Mouse (Mus musculus) CH12.LX (cell line): ENCODE measurements at regions not wholly inside any gene's neighbourhood (a gene's known extent, or its start where the extent isn't known, plus 50 kb on each side); places are given as distances from the start of the nearest gene placed in this dataset.

Source experiments
- DNase-seq: peaks from one replicate; pipeline ENCODE4 v3.0.0-alpha.2; 2013; ENCODE audit errors: extremely low read depth
- H3K27ac ChIP-seq: 2 replicates; pipeline ENCODE4 v1.5.1; 2012; ENCODE audit warnings: low read depth, mild to moderate bottlenecking, control low read depth, moderate library complexity; ENCODE audit not compliant: insufficient read depth
- H3K27me3 ChIP-seq: replicated peaks from 2 replicates; pipeline ENCODE3; 2012; ENCODE audit warnings: inconsistent platforms
- H3K36me3 ChIP-seq, 2 experiments: replicated peaks in 1 of 2; 2 replicates each; pipeline versions ENCODE3 to v1.6.1; 2012; ENCODE audit warnings: inconsistent platforms in 1 of 2, low read length in 1 of 2, mild to moderate bottlenecking in 1 of 2, mixed read lengths in 1 of 2, moderate library complexity in 1 of 2; ENCODE audit not compliant: control insufficient read depth in 1 of 2, insufficient read depth in 1 of 2
- H3K4me1 ChIP-seq, 2 experiments: 2 replicates each; pipeline ENCODE4 v1.6.1; 2012; ENCODE audit warnings: inconsistent platforms in 1 of 2, moderate library complexity in 1 of 2; ENCODE audit not compliant: insufficient read depth in 2 of 2, control insufficient read depth in 1 of 2
- H3K4me2 ChIP-seq: 2 replicates; pipeline ENCODE4 v1.6.1; 2012; ENCODE audit warnings: low read depth, mild to moderate bottlenecking, control low read depth; ENCODE audit not compliant: poor library complexity, insufficient read depth, severe bottlenecking
- H3K4me3 ChIP-seq, 3 experiments: fragments of 150-350 bp in 1 of 3; sonication (generic) in 1 of 3; replicated peaks in 1 of 3; 2 replicates each; pipeline versions ENCODE3 to v1.5.1; 2011 to 2012; ENCODE audit warnings: low read depth in 2 of 3, low read length in 2 of 3, mild to moderate bottlenecking in 2 of 3, moderate library complexity in 2 of 3, control low read depth in 1 of 3, improper control_type of control experiment in 1 of 3, inconsistent platforms in 1 of 3, mixed read lengths in 1 of 3; ENCODE audit not compliant: poor library complexity in 1 of 3
- H3K79me2 ChIP-seq: replicated peaks from 2 replicates; pipeline ENCODE4 v1.6.1; 2012; ENCODE audit warnings: mild to moderate bottlenecking, moderate library complexity; ENCODE audit not compliant: control insufficient read depth, poor library complexity, insufficient read depth, severe bottlenecking; ENCODE audit errors: extremely low read depth
- H3K9ac ChIP-seq: 2 replicates; pipeline ENCODE4 v1.6.1; 2012; ENCODE audit warnings: low read depth, mild to moderate bottlenecking, control low read depth, moderate library complexity; ENCODE audit not compliant: insufficient read depth
- H3K9me3 ChIP-seq: replicated peaks from 2 replicates; pipeline ENCODE3; 2012; ENCODE audit warnings: low read length, inconsistent platforms, mixed read lengths
- CHD1 ChIP-seq: IDR thresholded peaks from 2 replicates; pipeline ENCODE4 v1.6.1; 2012; ENCODE audit warnings: low read depth, low read length, improper control_type of control experiment, inconsistent platforms
- CHD2 ChIP-seq: IDR thresholded peaks from 2 replicates; pipeline ENCODE4 v1.6.1; 2011; ENCODE audit warnings: low read length, improper control_type of control experiment
- CTCF ChIP-seq, 2 experiments: IDR thresholded peaks in 1 of 2; conservative IDR thresholded peaks in 1 of 2; 2 replicates each; pipeline ENCODE4 v1.5.1; 2011 to 2012; ENCODE audit warnings: low read depth in 2 of 2, low read length in 2 of 2, improper control_type of control experiment in 1 of 2, inconsistent platforms in 1 of 2, mild to moderate bottlenecking in 1 of 2, moderate library complexity in 1 of 2
- ETS1 ChIP-seq: conservative IDR thresholded peaks from 2 replicates; pipeline ENCODE4 v1.6.1; 2012; ENCODE audit warnings: low read depth, mild to moderate bottlenecking, inconsistent platforms, low read length, improper control_type of control experiment, moderate library complexity
- HCFC1 ChIP-seq: IDR thresholded peaks from 2 replicates; pipeline ENCODE4 v1.6.1; 2012; ENCODE audit warnings: low read depth, mild to moderate bottlenecking, inconsistent platforms, low read length, improper control_type of control experiment
- JUN ChIP-seq: IDR thresholded peaks from 2 replicates; pipeline ENCODE4 v1.6.1; 2011; ENCODE audit warnings: low read depth, mild to moderate bottlenecking, low read length, improper control_type of control experiment, moderate library complexity; ENCODE audit not compliant: insufficient read depth
- KAT2A ChIP-seq: IDR thresholded peaks from 2 replicates; pipeline ENCODE4 v1.6.1; 2012; ENCODE audit warnings: low read length, improper control_type of control experiment, inconsistent platforms; ENCODE audit not compliant: insufficient replicate concordance
- MAFK ChIP-seq: IDR thresholded peaks from 2 replicates; pipeline ENCODE4 v1.6.1; 2011; ENCODE audit warnings: low read length, improper control_type of control experiment; ENCODE audit not compliant: insufficient replicate concordance
- MEF2A ChIP-seq: IDR thresholded peaks from 2 replicates; pipeline ENCODE4 v1.6.1; 2014; ENCODE audit warnings: low read depth, mild to moderate bottlenecking, inconsistent platforms, low read length, improper control_type of control experiment, borderline replicate concordance
- MYC ChIP-seq: IDR thresholded peaks from 2 replicates; pipeline ENCODE4 v1.6.1; 2011; ENCODE audit warnings: low read depth, mild to moderate bottlenecking, improper control_type of control experiment, low read length
- RAD21 ChIP-seq: IDR thresholded peaks from 2 replicates; pipeline ENCODE4 v1.6.1; 2011; ENCODE audit warnings: low read depth, mild to moderate bottlenecking, low read length, improper control_type of control experiment, moderate library complexity
- SIN3A ChIP-seq: IDR thresholded peaks from 2 replicates; pipeline ENCODE4 v1.6.1; 2012; ENCODE audit warnings: low read length, improper control_type of control experiment, inconsistent platforms
- TBP ChIP-seq: conservative IDR thresholded peaks from 2 replicates; pipeline ENCODE4 v1.6.1; 2011; ENCODE audit warnings: low read depth, low read length, improper control_type of control experiment
- USF2 ChIP-seq: conservative IDR thresholded peaks from 2 replicates; pipeline ENCODE4 v1.6.1; 2011; ENCODE audit warnings: low read depth, low read length, improper control_type of control experiment
- ZNF384 ChIP-seq: IDR thresholded peaks from 2 replicates; pipeline ENCODE4 v1.6.1; 2012; ENCODE audit warnings: low read depth, low read length, improper control_type of control experiment, inconsistent platforms
- dilution Hi-C: fragments of 300-500 bp; cut with MboI; formaldehyde crosslinking; loops from 2 replicates; pipeline ENCODE4 v1.14.3; 2020; ENCODE audit warnings: low sequenced_read_pairs; ENCODE audit not compliant: extremely low pct_unique_long_range_greater_than_20kb, extremely low pct_ligation_motif_present
- in situ Hi-C: fragments of 300-500 bp; cut with MboI; formaldehyde crosslinking; loops from 3 replicates; pipeline ENCODE4 v1.14.3; 2019; ENCODE audit warnings: low sequenced_read_pairs, low pct_ligation_motif_present, low pct_unique_long_range_greater_than_20kb, mixed read lengths

DNA sequence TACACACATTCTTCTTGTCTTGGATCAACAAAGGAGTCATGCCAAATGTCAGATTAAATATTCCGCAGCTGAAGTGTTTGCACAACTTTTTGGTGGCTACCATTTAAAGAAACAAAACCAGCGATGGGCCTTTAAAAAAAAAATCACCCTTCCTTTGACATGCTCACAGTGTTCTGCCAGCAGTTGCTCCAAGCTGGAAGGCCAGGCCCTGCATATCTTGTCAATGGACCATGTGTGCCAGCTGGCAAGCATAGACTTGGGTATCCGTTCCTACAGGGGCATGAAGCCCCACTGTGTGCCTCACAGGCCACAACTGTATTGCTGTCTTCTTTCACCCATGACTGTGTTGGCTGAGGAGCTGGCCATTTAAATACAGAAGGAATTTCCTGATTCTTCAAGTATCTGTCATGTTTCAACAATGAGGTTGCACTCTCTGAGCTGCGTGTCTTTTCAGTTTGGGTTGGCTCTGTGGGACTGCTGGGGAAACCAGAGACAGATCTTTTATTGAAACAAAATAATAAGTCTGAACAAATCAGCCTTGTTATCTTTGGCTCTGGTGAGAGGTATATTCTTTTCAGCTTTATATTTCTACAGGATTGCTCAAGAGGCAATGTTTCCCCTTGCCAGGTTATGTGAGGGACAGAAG lies 460.9 kb upstream of the Cd180 start:
- dilution Hi-C loops = no loop called here

DNA sequence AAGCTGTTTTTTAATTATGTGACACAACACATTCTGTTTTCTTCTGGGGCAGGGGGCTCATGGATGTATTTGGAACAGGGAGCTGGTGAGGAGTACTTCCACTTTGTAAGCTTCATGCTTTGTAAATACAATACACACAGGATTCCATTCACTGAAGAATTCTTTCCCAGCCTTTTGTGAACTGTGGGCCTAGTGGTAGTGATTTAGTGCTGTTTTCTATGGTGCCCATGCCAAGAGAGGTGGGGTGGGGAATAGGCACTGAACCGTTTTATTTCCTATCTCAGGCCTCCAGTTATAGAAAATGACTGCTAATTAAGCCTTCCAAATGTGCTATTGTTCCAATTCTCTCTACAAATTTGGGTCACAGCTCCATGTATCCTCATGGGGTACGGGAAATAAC lies 442.5 kb upstream of the Cd180 start:
- H3K27ac ChIP-seq = no peak overlapping the region
- H3K4me3 ChIP-seq = no peak overlapping the region
- no peak overlapping the region for H3K4me2 ChIP-seq
- DNase-seq = no peak
- in situ Hi-C loops = no loop called here
- no peaks in the 10 kb centered on the region for H3K4me1 ChIP-seq
- H3K36me3 ChIP-seq = no peaks in the 10 kb centered on the region
- no peak overlapping the region for H3K9ac ChIP-seq
- H3K79me2 ChIP-seq = no peaks in the 10 kb centered on the region
- no peaks in the 10 kb centered on the region for H3K9me3 ChIP-seq
- no peaks in the 10 kb centered on the region for H3K27me3 ChIP-seq
- dilution Hi-C loops = no loop called here
- no peak for TF ChIP-seq CHD2
- TF ChIP-seq TBP = no peak
- TF ChIP-seq MYC = no peak
- TF ChIP-seq CHD1 = no peak
- TF ChIP-seq HCFC1 = no peak
- TF ChIP-seq CTCF (conservative IDR thresholded peaks at IDR 0.05 in 1 of 2, IDR thresholded peaks at IDR 0.05 in 1 of 2; ENCODE audit: low read depth in 2 of 2, low read length in 2 of 2) = no peak
- TF ChIP-seq SIN3A = no peak
- TF ChIP-seq MEF2A = no peak
- no peak for TF ChIP-seq ZNF384
- no peak for TF ChIP-seq ETS1
- no peak for TF ChIP-seq KAT2A
- no peak for TF ChIP-seq USF2
- TF ChIP-seq JUN = no peak

More for the DNA sequence above, 460.9 kb upstream of the Cd180 start:
- H3K36me3 ChIP-seq = no peaks in the 10 kb centered on the region
- H3K27ac ChIP-seq = no peak overlapping the region
- no peaks in the 10 kb centered on the region for H3K27me3 ChIP-seq
- in situ Hi-C loops = no loop called here
- no peak for DNase-seq
- no peaks in the 10 kb centered on the region for H3K9me3 ChIP-seq
- H3K9ac ChIP-seq = no peak overlapping the region
- H3K79me2 ChIP-seq = no peaks in the 10 kb centered on the region
- TF ChIP-seq CTCF (conservative IDR thresholded peaks at IDR 0.05 in 1 of 2, IDR thresholded peaks at IDR 0.05 in 1 of 2; ENCODE audit: low read depth in 2 of 2, low read length in 2 of 2) = no peak
- TF ChIP-seq RAD21 = no peak
- no peak overlapping the region for H3K4me2 ChIP-seq
- H3K4me3 ChIP-seq = no peak overlapping the region
- H3K4me1 ChIP-seq = no peaks in the 10 kb centered on the region

- no peaks in the 10 kb centered on the region for H3K79me2 ChIP-seq
- H3K4me1 ChIP-seq = no peaks in the 10 kb centered on the region
- H3K9me3 ChIP-seq = no peaks in the 10 kb centered on the region
- no peak for DNase-seq
- no peak overlapping the region for H3K4me3 ChIP-seq
- no peaks in the 10 kb centered on the region for H3K27me3 ChIP-seq
- H3K9ac ChIP-seq = no peak overlapping the region
- no peak overlapping the region for H3K4me2 ChIP-seq
- in situ Hi-C loops = no loop called here
- no peaks in the 10 kb centered on the region for H3K36me3 ChIP-seq
- TF ChIP-seq MEF2A = no peak
- TF ChIP-seq CHD2 = no peak
- TF ChIP-seq ZNF384 = no peak
- no peak for TF ChIP-seq MAFK
- TF ChIP-seq, all 38 proteins: peak for 0
- no peak overlapping the region for H3K27ac ChIP-seq
- dilution Hi-C loops = no loop called here
Measured at GRCm38 (mm10) chr13:102251709-102252108, 441.6 kb upstream of the Cd180 start.
